Mouse (Mus musculus): ENCODE measurements around the gene Lbh. TPM values are rescaled to one million over a fixed set of nuclear protein-coding genes. Genes with fewer than 3 reads are reported as not detected.
A peak's percentile ranks its signal among the peaks of the same experiment; 100 is the strongest.

Lbh gene
- 197 and 216 TPM in 2 replicates for polyA plus RNA-seq (2012; rRNA removed)

DNA sequence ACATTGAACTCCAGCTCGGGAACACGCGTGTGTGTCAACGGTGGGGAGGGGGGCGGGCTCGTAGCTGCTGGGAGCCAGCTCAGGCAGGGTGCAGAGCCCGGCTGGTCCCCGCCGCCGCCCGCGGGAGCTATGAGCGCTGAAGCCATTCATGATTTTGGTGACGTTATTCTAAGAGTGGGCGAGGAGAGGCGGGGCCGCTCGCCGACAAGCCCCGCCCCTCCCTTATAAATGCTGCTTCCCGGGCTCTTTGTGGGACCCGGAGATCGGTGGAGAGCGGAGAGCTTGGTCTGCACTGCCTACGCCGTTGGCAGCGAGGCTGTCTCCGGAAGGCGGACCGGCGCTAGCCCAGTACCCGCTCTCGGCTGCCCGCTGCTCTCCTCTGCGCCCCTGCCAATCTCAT is at the start of gene Lbh:
Lbh (plus strand) TSS at position 253 of the 400 bp plus-strand sequence.
- Histone ChIP-seq H3K36me3 (ENCODE audit: control insufficient read depth, insufficient read depth, low read length) (peaks cover 21% of the 10 kb centered on the region), H3K27me3 (ENCODE audit: control insufficient read depth, insufficient read depth, low read length) (no peaks in the 10 kb centered on the region), H3K4me3 (ENCODE audit: control insufficient read depth, insufficient read depth, low read length) (peak within 1 kb of the TSS; percentile 97), H3K27ac (ENCODE audit: control insufficient read depth, insufficient read depth, low read length) (peak within 1 kb of the TSS; percentile 97), H3K4me1 (replicated peaks; ENCODE audit: control insufficient read depth, insufficient read depth, low read length) (peaks cover 33% of the 10 kb centered on the region)
- TF ChIP-seq POLR2A (IDR thresholded peaks at IDR 0.05; ENCODE audit: control insufficient read depth, extremely low read depth, insufficient read depth, low read length, poor library complexity) (peak; percentile 100), CTCF (IDR thresholded peaks at IDR 0.05; ENCODE audit: borderline replicate concordance, control insufficient read depth, extremely low read depth, insufficient read depth, low read length, poor library complexity) (peak; percentile 71)
- WGBS: 0% methylated on average over 35 of the region's 35 CpGs
- DNase-seq: peak; percentile 97

DNA sequence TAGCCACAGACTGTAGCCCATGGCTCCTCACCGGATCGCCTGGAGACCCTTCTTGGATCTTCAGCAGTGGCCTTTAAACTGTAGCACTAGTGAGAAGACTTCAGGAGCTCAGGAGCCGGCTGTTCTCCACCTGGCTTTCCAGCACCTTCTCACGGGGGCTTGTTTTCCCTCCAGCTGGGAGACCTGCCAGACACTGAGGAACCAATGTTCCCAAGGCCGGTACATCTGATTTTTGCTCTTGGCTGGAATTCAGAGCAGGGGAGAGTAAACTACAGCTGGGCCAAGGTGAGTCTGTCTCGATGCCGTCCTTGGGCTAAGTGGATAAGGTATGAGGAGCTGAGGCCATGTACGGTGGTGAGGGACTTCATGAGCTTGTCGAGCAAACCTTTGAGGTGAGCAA is 39.1 kb upstream of the Lbh start:
- 94% methylated on average over 9 of the region's 9 CpGs for WGBS
- no peak overlapping the region for H3K4me3 ChIP-seq (ENCODE audit: control insufficient read depth, insufficient read depth, low read length)
- H3K27me3 ChIP-seq (ENCODE audit: control insufficient read depth, insufficient read depth, low read length): no peaks in the 10 kb centered on the region
- no peaks in the 10 kb centered on the region for H3K4me1 ChIP-seq (replicated peaks; ENCODE audit: control insufficient read depth, insufficient read depth, low read length)
- H3K36me3 ChIP-seq (ENCODE audit: control insufficient read depth, insufficient read depth, low read length): no peaks in the 10 kb centered on the region
- DNase-seq: no peak
- TF ChIP-seq CTCF (IDR thresholded peaks at IDR 0.05; ENCODE audit: borderline replicate concordance, control insufficient read depth, extremely low read depth, insufficient read depth, low read length, poor library complexity): no peak
- TF ChIP-seq POLR2A (IDR thresholded peaks at IDR 0.05; ENCODE audit: control insufficient read depth, extremely low read depth, insufficient read depth, low read length, poor library complexity): no peak
- no peak overlapping the region for H3K27ac ChIP-seq (ENCODE audit: control insufficient read depth, insufficient read depth, low read length)

DNA sequence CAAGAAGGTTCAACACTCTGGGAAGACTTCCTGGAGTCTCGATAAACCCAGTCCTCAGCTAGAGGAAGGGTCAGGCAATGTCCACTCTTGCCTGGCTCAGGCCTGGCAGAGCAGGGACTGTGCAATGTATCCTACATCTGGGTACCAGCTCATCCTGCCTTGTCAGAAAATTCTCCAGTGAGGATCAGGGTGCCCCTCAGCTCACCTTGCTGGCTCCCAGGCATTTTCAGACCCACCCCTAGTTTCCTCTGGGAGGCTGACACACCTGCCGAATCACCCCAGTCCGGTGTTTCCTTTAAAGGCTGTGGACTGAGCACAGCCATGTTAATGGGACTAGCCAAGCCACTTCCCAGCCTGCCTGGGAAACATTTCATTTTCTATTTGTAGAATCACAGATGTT is 37.9 kb upstream of the Lbh start:
- no peaks in the 10 kb centered on the region for H3K27me3 ChIP-seq (ENCODE audit: control insufficient read depth, insufficient read depth, low read length)
- H3K4me1 ChIP-seq (replicated peaks; ENCODE audit: control insufficient read depth, insufficient read depth, low read length): no peaks in the 10 kb centered on the region
- no peaks in the 10 kb centered on the region for H3K36me3 ChIP-seq (ENCODE audit: control insufficient read depth, insufficient read depth, low read length)
- no peak overlapping the region for H3K27ac ChIP-seq (ENCODE audit: control insufficient read depth, insufficient read depth, low read length)
- 89% methylated on average over 3 of the region's 3 CpGs for WGBS
- DNase-seq: no peak
- TF ChIP-seq POLR2A (IDR thresholded peaks at IDR 0.05; ENCODE audit: control insufficient read depth, extremely low read depth, insufficient read depth, low read length, poor library complexity) (no peak), CTCF (IDR thresholded peaks at IDR 0.05; ENCODE audit: borderline replicate concordance, control insufficient read depth, extremely low read depth, insufficient read depth, low read length, poor library complexity) (no peak)
- H3K4me3 ChIP-seq (ENCODE audit: control insufficient read depth, insufficient read depth, low read length): no peak overlapping the region

DNA sequence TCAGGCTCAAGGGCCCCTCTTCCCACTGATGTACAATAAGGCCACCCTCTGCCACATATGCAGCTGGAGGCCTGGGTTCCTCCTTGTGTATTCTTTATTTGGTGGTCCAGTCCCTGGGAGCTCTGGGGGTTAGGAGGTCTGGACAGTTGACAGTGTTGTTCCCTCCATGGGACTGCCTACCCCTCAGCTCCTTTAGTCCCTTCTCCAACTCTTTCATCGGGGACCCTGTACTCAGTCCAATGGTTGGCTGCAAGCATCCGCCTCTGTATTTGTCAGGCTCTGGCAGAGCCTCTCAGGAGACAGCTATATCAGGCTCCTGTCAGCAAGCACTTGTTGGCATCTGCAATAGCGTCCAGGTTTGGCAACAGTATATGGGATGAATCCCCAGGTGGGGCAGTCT is 37.1 kb upstream of the Lbh start:
- H3K27me3 ChIP-seq (ENCODE audit: control insufficient read depth, insufficient read depth, low read length): no peaks in the 10 kb centered on the region
- WGBS: 95% methylated on average over 3 of the region's 3 CpGs
- TF ChIP-seq POLR2A (IDR thresholded peaks at IDR 0.05; ENCODE audit: control insufficient read depth, extremely low read depth, insufficient read depth, low read length, poor library complexity) (no peak), CTCF (IDR thresholded peaks at IDR 0.05; ENCODE audit: borderline replicate concordance, control insufficient read depth, extremely low read depth, insufficient read depth, low read length, poor library complexity) (no peak)
- no peaks in the 10 kb centered on the region for H3K36me3 ChIP-seq (ENCODE audit: control insufficient read depth, insufficient read depth, low read length)
- H3K4me3 ChIP-seq (ENCODE audit: control insufficient read depth, insufficient read depth, low read length): no peak overlapping the region
- H3K4me1 ChIP-seq (replicated peaks; ENCODE audit: control insufficient read depth, insufficient read depth, low read length): no peaks in the 10 kb centered on the region
- H3K27ac ChIP-seq (ENCODE audit: control insufficient read depth, insufficient read depth, low read length): no peak overlapping the region
- no peak for DNase-seq

DNA sequence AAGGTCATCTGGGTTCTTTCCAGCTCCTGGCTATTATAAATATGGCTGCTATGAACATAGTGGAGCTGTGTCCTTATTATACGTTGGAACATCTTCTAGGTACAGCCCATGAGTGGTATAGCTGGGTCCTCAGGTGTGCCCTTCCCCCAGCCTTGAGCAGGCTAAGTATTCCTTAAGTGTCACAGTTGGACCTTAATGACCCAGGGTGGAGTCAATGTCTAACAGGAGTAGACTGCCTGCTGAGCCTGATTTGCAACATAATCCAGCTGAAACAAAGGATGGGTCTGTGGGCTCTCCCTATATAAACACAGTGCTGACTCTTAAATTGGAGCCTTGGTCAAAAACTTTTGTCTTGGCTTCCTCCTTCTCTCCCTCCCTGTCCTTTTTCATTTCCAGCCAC is 36.3 kb upstream of the Lbh start:
- 91% methylated on average over 1 of the region's 1 CpGs for WGBS
- Histone ChIP-seq H3K27me3 (ENCODE audit: control insufficient read depth, insufficient read depth, low read length) (no peaks in the 10 kb centered on the region), H3K27ac (ENCODE audit: control insufficient read depth, insufficient read depth, low read length) (no peak overlapping the region), H3K36me3 (ENCODE audit: control insufficient read depth, insufficient read depth, low read length) (no peaks in the 10 kb centered on the region), H3K4me1 (replicated peaks; ENCODE audit: control insufficient read depth, insufficient read depth, low read length) (no peaks in the 10 kb centered on the region), H3K4me3 (ENCODE audit: control insufficient read depth, insufficient read depth, low read length) (no peak overlapping the region)
- TF ChIP-seq CTCF (IDR thresholded peaks at IDR 0.05; ENCODE audit: borderline replicate concordance, control insufficient read depth, extremely low read depth, insufficient read depth, low read length, poor library complexity): no peak
- TF ChIP-seq POLR2A (IDR thresholded peaks at IDR 0.05; ENCODE audit: control insufficient read depth, extremely low read depth, insufficient read depth, low read length, poor library complexity): no peak
- DNase-seq: no peak

DNA sequence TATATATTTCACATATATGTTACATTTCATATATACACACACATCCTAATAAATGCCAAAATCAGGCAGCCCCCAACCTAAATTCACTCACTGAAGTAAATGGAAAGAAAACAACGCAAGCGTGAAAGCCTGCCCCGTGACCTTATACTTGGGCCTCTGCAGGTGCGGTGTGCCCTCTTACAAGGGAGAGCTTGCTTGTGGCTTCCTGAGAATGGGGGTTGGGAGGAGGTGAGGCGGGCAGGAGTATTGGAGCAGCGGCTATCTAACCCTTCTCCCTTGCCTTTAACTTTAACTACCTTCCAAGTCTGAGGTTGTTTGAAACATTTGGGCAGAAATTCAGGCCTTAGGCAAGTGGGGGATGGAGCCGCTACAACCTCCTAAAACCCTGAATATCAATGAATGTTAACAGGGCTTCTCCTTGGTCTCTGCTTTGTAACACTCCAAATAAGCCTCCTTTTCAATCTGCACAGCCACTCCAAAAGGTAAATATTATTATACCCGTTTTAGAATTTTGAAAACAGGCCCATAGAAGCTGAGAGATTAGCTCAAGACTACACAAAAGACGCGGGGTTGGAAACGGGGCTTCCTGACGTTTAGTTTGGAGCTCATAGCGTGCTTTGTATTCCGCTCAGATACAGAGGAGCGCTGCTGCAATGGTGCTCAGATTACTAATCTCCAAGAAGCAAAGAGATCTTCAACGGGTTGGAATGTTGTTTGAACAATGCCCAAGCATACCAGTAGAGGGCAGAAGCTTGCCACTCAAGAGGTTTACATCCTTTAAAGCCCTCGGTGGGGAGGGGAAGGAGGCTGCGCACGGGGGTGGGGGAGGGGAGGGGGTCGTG is 28.3 kb upstream of the Lbh start:
- H3K36me3 ChIP-seq (ENCODE audit: control insufficient read depth, insufficient read depth, low read length): no peaks in the 10 kb centered on the region
- TF ChIP-seq CTCF (IDR thresholded peaks at IDR 0.05; ENCODE audit: borderline replicate concordance, control insufficient read depth, extremely low read depth, insufficient read depth, low read length, poor library complexity): no peak
- WGBS: 28% methylated on average over 20 of the region's 20 CpGs
- H3K4me3 ChIP-seq (ENCODE audit: control insufficient read depth, insufficient read depth, low read length): no peak overlapping the region
- H3K4me1 ChIP-seq (replicated peaks; ENCODE audit: control insufficient read depth, insufficient read depth, low read length): peaks cover 15% of the 10 kb centered on the region
- no peaks in the 10 kb centered on the region for H3K27me3 ChIP-seq (ENCODE audit: control insufficient read depth, insufficient read depth, low read length)
- DNase-seq: peak; percentile 80
- H3K27ac ChIP-seq (ENCODE audit: control insufficient read depth, insufficient read depth, low read length): peak overlapping the region; percentile 75
